Mouse (Mus musculus) olfactory bulb, adult 2 months (tissue): ENCODE measurements around the gene Pak2.

Source experiments
- CTCF ChIP-seq: fragments of 200-500 bp; IDR thresholded peaks from 2 replicates; pipeline ENCODE4 v1.5.1; 2012; ENCODE audit warnings: low read depth, mild to moderate bottlenecking, low read length, moderate library complexity; ENCODE audit not compliant: insufficient read depth
- POLR2A ChIP-seq: fragments of 200-500 bp; IDR thresholded peaks from 2 replicates; pipeline ENCODE4 v1.6.1; 2012; ENCODE audit warnings: mild to moderate bottlenecking, low read depth, low read length, moderate library complexity; ENCODE audit not compliant: insufficient read depth

DNA sequence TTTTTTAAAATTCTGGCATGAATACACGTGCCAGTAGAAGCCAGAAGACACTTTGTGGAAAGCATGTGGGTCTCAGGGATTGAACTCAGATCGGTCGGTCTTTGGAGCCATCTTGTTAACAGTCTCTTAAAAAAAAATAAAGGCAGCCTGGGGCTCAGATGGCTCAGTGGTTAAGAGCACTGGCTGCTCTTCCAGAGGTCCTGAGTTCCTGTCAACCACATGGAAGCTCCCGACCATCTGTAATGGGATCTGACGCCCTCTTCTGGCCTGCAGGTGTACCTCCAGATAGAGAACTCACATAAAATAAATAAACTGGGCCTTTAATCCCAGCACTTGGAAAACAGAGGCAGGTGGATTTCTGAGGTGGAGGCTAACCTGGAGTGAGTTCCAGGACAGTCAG is 98.2 kb downstream of the Pak2 start:
- TF ChIP-seq CTCF = no peak
- no peak for TF ChIP-seq POLR2A
